Mouse (Mus musculus) limb, embryonic 14.5 days (tissue): ENCODE results near the gene Plekhg5. TPM values are rescaled to one million over a fixed set of nuclear protein-coding genes. Genes with fewer than 3 reads are reported as not detected.

Experiments used
- ATAC-seq: fragments of 200-750 bp; cut with Nextera tagmentation; 2 replicates; pipeline ENCODE4 v1.8.0; 2017; ENCODE audit warnings: low read depth, moderate number of reproducible peaks, moderate TSS enrichment; ENCODE audit not compliant: low FRiP score
- DNase-seq: peaks from one replicate; pipeline ENCODE4 v3.0.0-alpha.2; 2015; ENCODE audit warnings: low spot score
- H3K27ac ChIP-seq: fragments of 300-500 bp; sonication (generic); replicated peaks from 2 replicates; pipeline ENCODE4 v1.5.1; 2014; ENCODE audit warnings: low read depth, mild to moderate bottlenecking, low read length, moderate library complexity, mixed read lengths
- H3K27me3 ChIP-seq: fragments of 300-500 bp; sonication (generic); 2 replicates; pipeline ENCODE4 v1.6.1; 2014; ENCODE audit warnings: low read length, mixed read lengths; ENCODE audit not compliant: control insufficient read depth, insufficient read depth
- H3K36me3 ChIP-seq: fragments of 300-500 bp; sonication (generic); 2 replicates; pipeline ENCODE4 v1.6.1; 2014; ENCODE audit warnings: mild to moderate bottlenecking, low read length, moderate library complexity, mixed read lengths; ENCODE audit not compliant: control insufficient read depth, insufficient read depth
- H3K4me1 ChIP-seq: fragments of 300-500 bp; sonication (generic); 2 replicates; pipeline ENCODE4 v1.6.1; 2014; ENCODE audit warnings: antibody characterized with exemption, low read length, mixed read lengths; ENCODE audit not compliant: control insufficient read depth, insufficient read depth
- H3K4me2 ChIP-seq: fragments of 300-500 bp; sonication (generic); replicated peaks from 2 replicates; pipeline ENCODE4 v1.6.1; 2014; ENCODE audit warnings: low read depth, mild to moderate bottlenecking, low read length, moderate library complexity; ENCODE audit not compliant: severe bottlenecking
- H3K4me3 ChIP-seq: fragments of 300-500 bp; sonication (generic); replicated peaks from 2 replicates; pipeline ENCODE4 v1.5.1; 2014; ENCODE audit warnings: low read length
- H3K9ac ChIP-seq: fragments of 300-500 bp; sonication (generic); 2 replicates; pipeline ENCODE4 v1.6.1; 2014; ENCODE audit warnings: mild to moderate bottlenecking, low read depth, low read length, moderate library complexity; ENCODE audit not compliant: severe bottlenecking
- H3K9me3 ChIP-seq: fragments of 300-500 bp; sonication (generic); 2 replicates; pipeline ENCODE4 v1.6.1; 2016; ENCODE audit warnings: low read length; ENCODE audit not compliant: control insufficient read depth
- POLR2A ChIP-seq: fragments of 200-500 bp; IDR thresholded peaks from 2 replicates; pipeline ENCODE4 v1.8.0; 2012; ENCODE audit warnings: inconsistent platforms, mild to moderate bottlenecking, moderate library complexity, borderline replicate concordance; ENCODE audit not compliant: insufficient read depth, insufficient read length; ENCODE audit errors: extremely low read depth
- WGBS: fragments of 180-500 bp; shearing (Covaris S2); extraction: QIAGEN DNeasy Blood & Tissue Kit; methylation state at CpG from one replicate; pipeline ENCODE4 v1.1.7; 2014; 5-methylcytosine and 5-hydroxymethylcytosine counted together
- polyA plus RNA-seq, 2 experiments: library from polyadenylated mRNA; depleted of rRNA in 1 of 2; stranded (reverse) in 1 of 2; unstranded in 1 of 2; fragments of >200 nt; fragmentation: Nextera tagmentation in 1 of 2; extraction: Ambion mirVana in 1 of 2; gene quantifications; 2 replicates each; pipeline versions ENCODE4 v1.2.1 to v1.2.3; 2012 to 2014

The Plekhg5 gene
- polyA plus RNA-seq, 2 experiments = 14.1 to 25.0 TPM

DNA sequence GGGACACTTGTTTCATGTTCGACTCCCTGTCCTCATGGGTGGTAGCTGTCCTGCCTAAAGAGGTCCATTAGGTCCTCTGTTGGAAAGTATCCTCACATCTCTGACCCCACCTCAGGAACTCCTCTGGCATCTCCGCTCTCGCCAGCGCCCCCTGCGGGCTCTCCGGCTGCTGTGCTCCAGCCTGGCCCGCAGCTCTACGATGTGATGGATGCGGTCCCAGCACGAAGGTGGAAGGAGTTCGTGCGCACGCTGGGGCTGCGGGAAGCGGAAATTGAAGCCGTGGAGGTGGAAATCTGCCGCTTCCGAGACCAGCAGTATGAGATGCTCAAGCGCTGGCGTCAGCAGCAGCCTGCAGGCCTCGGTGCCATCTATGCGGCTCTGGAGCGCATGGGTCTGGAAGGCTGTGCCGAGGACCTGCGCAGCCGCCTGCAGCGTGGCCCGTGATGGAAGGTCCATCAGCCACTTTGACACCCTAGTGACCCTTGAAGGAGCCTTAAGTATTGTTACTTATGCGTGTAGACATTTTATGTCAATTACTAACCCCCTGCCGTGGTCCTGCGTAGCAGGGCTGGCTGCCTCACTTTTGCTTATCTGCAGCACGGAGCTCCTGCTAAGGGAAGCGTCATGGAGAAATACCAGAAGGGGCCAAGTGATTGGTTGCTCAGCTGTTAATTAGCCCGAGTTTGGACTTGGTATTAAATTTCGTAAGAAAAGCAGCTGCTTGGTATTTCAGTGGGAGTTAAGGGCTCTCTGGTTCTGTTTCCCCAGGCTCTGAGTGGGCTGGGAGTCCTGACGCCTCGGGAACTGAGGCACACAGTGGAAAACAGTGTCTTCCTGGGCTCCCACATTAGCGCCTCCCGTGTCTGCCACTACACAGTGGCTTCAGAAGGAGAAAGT is 47.3 kb downstream of the Plekhg5 start:
- Histone ChIP-seq H3K9me3 (no peaks in the 10 kb centered on the region), H3K4me2 (peak overlapping the region; percentile 25), H3K36me3 (peaks cover 6% of the 10 kb centered on the region), H3K4me1 (peaks cover 24% of the 10 kb centered on the region), H3K9ac (no peak overlapping the region), H3K27me3 (peaks cover 91% of the 10 kb centered on the region), H3K27ac (no peak overlapping the region), H3K4me3 (peak overlapping the region; percentile 13)
- DNase-seq (no peak), ATAC-seq (no peak)
- TF ChIP-seq POLR2A = no peak
- WGBS = 5% methylated on average over 39 of the region's 39 CpGs

DNA sequence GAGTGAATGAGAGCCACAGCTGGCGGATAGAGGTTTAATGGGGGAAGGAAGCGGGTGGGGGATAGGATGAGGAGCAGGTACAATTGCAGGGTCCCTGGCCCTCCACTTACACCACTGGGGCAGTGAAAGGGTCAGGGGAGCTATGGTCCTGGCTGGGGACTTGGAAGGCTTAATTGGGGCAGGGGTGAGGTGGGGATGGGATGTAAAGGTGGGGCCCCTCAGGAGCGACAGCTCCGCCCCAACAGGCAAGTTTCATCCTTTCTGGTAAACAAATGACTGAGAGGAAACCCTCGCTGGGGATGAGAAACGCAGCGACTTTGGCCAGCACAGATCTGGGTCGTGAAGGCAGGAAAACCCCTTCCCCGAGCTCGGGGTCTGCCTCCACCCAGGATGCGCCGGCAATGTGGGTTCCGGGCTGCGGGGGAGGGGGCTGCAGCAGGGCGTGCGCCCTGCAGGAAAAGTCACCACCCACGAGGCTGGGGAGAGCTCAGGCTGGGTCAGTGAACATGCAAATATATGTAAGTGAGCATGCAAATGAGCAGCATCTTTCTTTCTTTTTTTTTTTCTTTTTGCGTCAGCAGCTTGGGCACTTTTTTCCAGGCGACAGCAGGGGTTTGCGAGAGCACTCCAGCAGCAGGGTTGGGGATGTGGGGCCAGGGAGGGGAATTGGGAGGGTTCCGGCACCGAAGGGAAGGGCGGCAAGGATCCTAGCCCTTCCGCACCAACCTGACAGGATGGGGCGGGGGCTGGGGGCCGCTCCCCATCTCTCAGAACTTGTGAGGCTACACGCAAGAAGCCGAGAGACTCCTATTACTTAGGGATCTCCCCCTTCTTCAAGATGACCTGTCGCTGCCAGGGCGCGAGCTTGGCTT is 48.2 kb downstream of the Plekhg5 start:
- H3K36me3 ChIP-seq = no peaks in the 10 kb centered on the region
- H3K27me3 ChIP-seq = peaks cover 94% of the 10 kb centered on the region
- no peaks in the 10 kb centered on the region for H3K9me3 ChIP-seq
- peaks cover 24% of the 10 kb centered on the region for H3K4me1 ChIP-seq
- H3K27ac ChIP-seq = no peak overlapping the region
- peak overlapping the region; percentile 25 for H3K4me2 ChIP-seq
- WGBS = 1% methylated on average over 31 of the region's 31 CpGs
- H3K4me3 ChIP-seq = peak overlapping the region; percentile 10; the same call in 1 of the 2 replicates
- no peak overlapping the region for H3K9ac ChIP-seq
- ATAC-seq (no peak), DNase-seq (no peak)
- no peak for TF ChIP-seq POLR2A

DNA sequence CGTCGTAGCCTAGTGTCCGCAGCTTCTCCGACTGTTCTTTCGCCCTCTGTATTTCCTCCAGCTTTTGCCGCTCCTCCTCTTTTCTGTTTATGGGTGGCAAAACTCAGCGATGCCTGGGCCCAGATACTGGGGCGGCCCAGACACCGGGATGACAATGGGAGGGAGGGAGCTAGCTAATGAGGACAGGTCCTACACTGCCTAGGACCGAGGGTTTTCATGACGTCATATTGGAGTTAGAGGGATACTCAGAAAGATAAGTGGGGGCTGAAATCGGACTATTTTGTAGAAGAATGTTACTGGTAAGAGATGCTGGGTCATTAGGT is 48.8 kb downstream of the Plekhg5 start:
- Histone ChIP-seq H3K4me1 (peaks cover 18% of the 10 kb centered on the region), H3K9me3 (no peaks in the 10 kb centered on the region), H3K36me3 (no peaks in the 10 kb centered on the region), H3K27me3 (peaks cover 94% of the 10 kb centered on the region), H3K4me2 (peak overlapping the region; percentile 25; the same call in 1 of the 2 replicates), H3K9ac (no peak overlapping the region), H3K27ac (no peak overlapping the region), H3K4me3 (peak overlapping the region; percentile 10; the same call in 1 of the 2 replicates)
- ATAC-seq (no peak), DNase-seq (no peak)
- TF ChIP-seq POLR2A = no peak
- WGBS = 1% methylated on average over 12 of the region's 12 CpGs

DNA sequence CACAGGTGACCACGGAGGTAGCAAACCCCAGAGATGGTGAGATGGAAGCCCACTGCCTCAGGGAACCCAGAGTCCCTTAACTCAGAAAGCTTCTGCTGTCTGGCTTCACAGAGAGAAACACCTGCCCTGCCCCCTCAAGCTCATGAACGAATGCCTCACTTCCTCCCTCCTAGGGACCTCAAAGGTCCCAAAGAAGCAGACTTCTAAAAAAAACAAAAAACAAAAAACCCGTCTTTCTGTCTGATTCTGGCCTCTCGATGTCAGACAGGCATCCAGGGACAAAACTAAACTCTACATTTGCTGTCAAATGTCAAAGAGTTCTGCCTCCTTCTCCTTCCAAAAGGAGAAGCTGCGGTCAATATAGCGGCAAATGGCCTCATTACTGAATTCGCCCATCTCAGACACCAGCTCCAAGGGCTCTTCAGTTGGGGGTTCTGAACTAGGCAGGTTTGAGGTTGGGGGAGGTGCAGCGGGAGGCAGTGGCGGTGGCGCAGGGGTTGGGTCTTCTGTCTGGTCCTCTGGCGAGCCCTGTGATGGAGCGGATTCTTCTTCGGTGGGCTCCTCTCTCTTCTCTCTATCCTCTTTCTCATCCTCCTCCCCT is 52.2 kb downstream of the Plekhg5 start:
- Histone ChIP-seq H3K27ac (no peak overlapping the region), H3K9me3 (no peaks in the 10 kb centered on the region), H3K4me3 (no peak overlapping the region), H3K4me2 (no peak overlapping the region), H3K9ac (no peak overlapping the region), H3K36me3 (no peaks in the 10 kb centered on the region), H3K4me1 (peaks cover 21% of the 10 kb centered on the region), H3K27me3 (peaks cover 99% of the 10 kb centered on the region)
- ATAC-seq = no peak
- WGBS = 15% methylated on average over 13 of the region's 13 CpGs
- TF ChIP-seq POLR2A = no peak
- DNase-seq = no peak

DNA sequence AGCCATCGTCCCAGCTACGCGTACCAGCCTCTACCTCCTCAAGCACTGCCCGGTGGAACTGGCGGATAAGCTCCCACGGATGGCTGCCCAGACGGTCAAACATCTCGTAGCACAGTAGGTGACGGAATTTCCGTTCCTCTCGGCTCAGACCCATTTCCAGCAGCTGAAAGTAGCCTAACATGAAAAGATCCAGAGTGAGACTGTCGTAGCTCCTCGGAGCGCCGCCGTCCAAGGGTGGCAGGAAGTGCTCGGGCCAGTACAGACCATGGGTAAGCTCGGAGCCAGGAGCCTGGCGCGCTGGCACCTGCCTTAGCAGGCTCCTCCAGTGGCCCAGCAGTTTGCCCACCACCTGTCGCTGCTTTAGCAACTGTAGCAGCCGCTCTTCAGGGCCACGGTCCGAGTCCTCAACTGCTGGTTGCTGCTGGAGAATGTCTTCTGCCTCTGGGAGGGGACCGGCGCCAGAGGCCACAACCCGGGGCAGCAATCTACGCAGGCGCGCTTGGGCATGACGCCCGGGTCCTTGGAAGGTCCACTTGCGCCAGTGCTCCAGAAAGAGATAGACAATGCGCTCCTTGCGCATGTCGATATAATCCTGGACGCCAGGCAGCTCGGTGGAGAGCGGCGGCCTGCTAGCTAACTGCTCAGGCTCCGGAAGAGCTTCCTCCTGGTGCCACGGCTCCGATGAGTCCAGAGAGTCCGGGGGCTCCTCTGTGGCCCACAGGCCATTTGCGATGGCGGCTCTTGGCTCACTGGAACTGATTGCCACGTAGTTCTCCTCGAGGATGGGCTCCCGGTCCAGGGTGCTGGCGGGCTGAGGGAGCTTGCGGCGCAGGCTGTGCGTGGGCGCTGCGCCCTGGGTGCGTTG is 53.1 kb downstream of the Plekhg5 start:
- Histone ChIP-seq H3K27me3 (peaks cover 99% of the 10 kb centered on the region), H3K9ac (0 out of 2 replicates have a peak overlapping the region, but pooled peaks have one; percentile 12), H3K9me3 (no peaks in the 10 kb centered on the region), H3K36me3 (no peaks in the 10 kb centered on the region), H3K27ac (no peak overlapping the region), H3K4me1 (peaks cover 15% of the 10 kb centered on the region), H3K4me2 (peak overlapping the region; percentile 40), H3K4me3 (peak overlapping the region; percentile 18)
- WGBS = 11% methylated on average over 56 of the region's 56 CpGs
- ATAC-seq = no peak
- no peak for TF ChIP-seq POLR2A
- no peak for DNase-seq
